Mouse (Mus musculus) thymus, postnatal 0 days (tissue): ENCODE measurements around the gene Kcnq1. TPM values are rescaled to one million over a fixed set of nuclear protein-coding genes. Genes with fewer than 3 reads are reported as not detected.
A peak's percentile ranks its signal among the peaks of the same experiment; 100 is the strongest.

Experiments used
- DNase-seq: peaks from one replicate; pipeline ENCODE4 v3.0.0-alpha.2; 2015; ENCODE audit warnings: low spot score
- polyA plus RNA-seq: library from polyadenylated mRNA; unstranded; fragments of >200 nt; fragmentation: Nextera tagmentation; extraction: Ambion mirVana; gene quantifications from 2 replicates; pipeline ENCODE4 v1.2.1, GENCODE M21; 2015

Kcnq1 gene
- polyA plus RNA-seq, 1 experiment from 2014 or later = 0.29 TPM

DNA sequence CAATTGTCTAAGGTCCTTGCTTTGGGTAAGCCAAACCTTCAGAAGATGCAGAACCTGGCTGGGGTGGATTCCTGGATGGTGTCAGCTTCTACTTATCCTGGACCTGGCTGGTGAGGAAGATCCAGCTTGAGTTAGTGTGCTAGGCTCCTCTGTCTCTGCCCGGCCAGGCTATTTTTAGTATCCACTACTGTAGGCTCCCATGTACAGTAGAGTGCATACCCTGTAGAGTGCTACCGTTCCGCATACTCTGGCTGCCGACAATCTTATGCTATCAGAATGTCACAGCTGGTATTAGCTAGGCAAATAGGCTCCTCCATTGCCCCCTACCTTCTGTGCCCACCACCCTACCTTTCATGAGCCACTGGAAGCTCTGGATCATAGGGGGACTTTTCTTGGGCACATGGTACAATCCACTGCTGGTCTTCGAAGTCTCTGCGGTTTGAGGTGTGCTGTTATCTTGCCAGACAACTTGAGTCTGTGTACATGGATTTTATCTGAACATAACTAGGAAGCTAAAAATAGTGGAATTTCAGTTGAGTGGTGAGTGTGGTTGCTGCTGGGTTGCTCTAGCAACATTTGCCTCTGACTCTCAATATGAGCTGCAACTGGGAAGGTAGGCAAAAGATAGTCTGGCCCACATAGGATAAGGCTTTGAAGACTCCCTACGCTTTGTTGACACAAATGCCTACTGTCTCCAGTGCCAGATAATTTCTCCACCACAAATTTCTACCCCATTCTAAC lies 258.1 kb downstream of the Kcnq1 start:
- DNase-seq = no peak

DNA sequence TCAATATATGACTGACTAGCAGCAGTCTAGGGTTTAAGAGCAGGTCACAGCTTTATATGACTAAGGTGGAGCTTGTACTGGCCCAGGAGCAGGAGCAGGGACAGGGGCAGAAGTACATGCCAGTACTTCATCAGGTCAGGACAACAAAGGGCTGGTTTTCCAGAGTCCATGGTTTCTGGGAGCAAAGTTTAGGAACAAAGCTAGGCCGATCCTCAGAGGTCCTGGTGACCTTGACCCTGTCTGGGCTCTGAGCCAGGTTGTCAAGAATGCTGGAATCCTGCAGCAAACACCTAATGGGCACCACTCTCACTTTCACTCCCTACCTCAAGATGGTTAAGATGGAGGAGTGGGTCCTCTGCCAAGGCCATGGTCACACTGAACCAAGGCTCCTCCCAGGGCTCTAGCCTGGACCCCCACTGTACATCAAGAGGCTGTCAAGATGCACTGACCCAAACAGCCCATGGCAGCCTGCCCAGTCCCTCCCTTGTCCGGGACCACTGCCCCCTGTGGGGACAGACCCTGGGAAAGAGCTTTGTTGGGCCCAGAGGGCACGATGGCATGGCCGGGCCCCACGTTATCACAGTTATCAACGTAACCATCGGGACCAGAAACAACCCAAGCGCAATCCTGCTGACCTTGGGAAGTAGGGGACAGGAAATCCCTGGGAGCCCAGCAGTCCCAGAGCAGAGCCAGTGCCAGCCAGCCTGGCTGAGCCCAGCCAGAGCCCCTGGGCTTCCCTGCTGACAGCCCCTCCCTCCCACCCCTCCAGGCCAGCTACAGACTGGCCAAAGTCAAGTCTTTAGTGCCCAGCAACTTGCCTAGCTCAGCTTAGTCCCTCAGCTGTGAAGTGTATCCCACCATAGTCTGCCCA lies 259.0 kb downstream of the Kcnq1 start:
- no peak for DNase-seq

DNA sequence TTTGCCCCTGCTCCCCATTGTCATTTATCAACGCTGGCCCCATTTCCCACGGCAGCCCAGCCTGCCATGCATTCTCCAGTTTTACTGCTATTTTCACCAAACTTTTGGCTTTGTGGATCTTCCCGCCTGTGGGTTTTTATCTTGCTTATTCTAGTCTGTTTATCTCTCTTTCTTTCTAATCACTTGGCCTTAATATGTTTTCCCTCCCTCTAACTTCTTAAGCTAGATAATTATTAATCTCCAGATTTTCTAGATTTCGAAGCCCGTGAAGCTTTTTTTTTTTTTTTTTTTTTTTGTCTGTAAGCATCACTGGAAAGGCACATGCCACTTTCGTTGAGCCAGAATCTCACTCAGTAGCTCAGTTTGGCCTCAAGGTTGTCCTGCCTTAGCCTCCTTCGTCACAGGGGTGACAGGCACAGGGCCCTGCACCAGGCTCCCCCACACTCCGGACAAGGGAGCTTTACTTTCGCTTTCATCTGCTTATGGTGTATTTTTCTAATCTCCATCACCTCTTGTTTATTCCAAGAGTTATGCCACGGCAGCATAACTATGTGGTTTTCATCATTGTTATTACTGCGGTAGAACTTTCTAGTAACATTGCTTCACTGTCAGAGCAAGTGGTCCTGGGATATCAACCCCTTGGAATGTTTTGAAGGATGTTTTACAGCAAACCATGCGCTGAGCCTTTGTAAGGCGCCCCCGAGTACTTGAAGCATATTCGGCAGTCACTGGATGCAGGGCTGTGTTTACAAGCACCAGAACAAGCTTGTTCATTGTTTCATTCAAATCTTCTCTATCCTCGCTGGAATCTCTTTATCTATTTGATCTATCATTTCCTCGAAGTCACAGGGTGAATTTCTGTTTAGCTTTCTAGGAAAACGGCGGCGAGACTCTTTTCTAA lies 261.5 kb downstream of the Kcnq1 start:
- no peak for DNase-seq

DNA sequence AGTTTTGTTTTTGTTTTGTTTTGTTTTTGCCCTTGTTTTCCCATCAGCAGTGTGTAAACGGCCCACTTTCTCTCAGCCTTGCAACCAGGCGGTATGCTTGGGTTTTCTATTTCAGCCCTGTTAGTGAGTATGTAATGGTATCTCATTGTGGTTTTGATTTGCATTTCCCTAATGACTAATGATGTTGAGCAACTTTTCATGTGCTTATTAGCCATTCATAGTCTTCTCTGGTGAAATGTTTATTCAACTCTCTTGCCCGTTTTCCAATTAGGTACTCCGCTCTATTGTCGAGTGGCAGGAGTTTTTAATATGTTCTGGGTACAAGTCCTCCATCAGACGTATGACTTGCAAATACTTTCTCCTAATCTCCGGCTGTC lies 262.1 kb downstream of the Kcnq1 start:
- DNase-seq = no peak

GRCm38 (mm10) chr7:143371336-143371735 lies 265.2 kb downstream of the Kcnq1 start:
- DNase-seq = no peak

GRCm38 (mm10) chr7:143373265-143373664 lies 267.1 kb downstream of the Kcnq1 start:
- DNase-seq = no peak

GRCm38 (mm10) chr7:143375945-143376344 lies 269.8 kb downstream of the Kcnq1 start:
- DNase-seq = no peak

DNA sequence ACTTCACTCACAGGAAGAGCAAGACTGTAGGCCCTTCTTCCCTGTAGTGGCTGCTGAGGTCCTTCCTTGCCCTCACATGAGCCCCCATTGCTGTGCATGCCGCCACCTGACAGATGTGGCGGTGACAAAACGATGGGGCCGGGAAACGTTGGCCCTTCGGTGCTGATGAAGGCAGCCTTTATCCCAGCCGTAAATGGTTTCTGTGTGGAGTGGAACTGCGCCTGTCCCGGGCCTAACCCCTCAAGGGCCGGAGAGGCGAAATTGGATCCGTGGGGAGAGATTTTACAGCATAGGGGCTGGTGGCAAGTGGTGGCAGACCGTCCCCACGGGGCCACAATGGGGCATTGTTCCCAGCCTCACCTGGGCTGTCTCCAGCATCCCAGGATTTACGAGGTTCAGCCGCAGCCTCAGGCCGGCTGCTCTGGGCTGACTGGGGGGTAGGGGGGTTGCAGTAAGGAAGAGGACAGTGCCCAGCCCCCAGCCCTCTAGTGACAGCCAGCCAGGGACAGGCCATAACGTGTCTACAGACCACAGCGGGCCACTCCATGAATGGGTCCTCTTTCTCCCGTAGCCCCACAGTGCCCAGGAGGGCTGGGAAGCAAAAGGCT lies 274.4 kb downstream of the Kcnq1 start:
- DNase-seq = no peak

DNA sequence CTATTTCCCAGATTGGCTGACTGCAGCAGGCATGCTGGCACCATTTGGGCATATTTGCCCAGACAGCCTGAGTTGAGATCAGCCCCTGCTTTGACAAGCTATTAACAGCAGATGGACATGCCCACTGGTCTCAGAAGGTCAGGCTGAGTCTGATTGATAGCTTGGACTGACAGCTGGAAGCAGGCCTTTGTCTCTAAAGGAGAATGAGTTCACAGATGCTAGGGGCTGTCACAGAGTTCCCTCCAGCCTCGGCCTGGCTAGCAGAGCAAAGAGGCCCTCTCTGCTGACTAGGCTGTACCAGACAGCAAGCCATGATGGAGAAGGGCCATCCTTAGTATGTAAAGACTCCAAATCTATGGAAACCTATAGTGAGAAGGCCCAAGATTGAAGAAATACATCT lies 280.5 kb downstream of the Kcnq1 start:
- no peak for DNase-seq

DNA sequence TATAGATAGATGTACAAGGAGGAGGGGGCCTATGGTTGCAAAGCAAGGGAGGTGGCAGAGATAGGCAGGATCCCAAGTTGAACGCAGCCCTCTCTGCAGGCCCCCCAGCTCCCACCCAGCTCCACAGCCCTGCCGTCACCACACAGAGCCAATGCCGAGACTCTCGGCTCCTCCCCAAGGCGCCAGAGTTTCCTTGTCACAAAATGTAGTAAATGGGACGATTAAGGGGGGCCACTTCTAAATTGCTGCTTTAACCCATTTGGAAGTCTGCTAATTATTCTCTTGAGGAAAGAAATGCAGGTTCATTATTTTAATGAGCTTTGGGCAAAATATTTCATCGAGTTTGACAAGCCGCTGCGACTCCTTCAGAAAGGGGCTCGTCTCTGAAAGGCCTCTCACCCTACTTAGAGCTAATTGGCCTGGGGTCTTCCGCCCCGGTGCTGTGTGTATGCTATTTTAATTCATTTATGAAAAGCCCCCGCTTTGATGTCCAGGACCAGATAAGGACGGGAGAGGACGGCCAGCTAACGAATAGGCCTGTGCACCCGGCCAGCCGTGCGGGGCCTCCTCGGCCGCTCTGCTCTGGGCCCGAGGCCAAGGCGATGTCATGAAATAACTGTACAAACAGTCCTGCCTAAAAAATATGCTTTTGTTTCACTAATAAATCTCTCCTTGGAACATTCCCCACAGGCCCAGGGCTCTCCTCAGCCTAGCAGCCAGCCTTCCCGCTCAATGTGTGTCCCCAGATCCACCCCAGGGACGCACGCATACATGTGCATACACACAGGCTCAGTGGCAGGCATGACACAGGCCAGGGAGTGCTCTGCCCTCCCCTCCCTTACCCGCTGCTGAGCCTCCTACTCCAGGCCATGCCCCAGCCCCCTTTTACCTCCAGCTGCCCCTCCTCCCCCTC lies 282.9 kb downstream of the Kcnq1 start:
- no peak for DNase-seq

GRCm38 (mm10) chr7:143389860-143390259 lies 283.7 kb downstream of the Kcnq1 start:
- DNase-seq = no peak

DNA sequence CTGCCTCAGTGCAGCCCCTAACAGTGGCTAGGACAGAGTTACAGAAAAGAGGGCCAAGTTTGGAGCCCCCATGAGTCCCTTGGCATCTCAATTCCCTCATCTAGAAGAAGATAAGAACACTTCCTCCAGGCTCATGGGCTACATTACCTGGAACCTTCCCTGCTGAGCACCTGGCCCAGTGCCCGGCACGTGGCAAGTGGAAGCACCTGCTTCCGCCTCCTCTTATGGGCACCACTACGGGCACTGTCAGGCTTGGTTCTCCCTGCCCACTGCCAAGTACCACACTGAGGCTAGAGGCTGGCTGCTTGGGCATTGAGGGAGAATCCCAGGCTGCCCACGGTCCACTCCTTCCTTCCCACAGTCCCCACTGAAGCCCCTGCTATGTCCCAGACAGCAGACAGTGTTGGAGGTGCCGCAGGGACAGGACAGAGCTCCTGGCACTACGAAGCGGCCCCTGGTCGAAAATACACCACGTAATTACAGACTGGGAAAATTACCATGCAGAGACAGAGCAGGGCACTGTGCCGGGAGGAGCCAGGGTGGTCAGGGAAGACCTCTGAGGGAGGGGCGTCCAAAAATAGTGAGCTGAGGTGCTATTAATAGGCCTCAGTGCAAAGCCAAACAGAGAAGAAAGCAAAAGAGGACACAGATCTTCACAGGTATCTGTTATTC lies 284.3 kb downstream of the Kcnq1 start:
- DNase-seq = no peak

GRCm38 (mm10) chr7:143395113-143395563 lies 289.0 kb downstream of the Kcnq1 start:
- DNase-seq = no peak

DNA sequence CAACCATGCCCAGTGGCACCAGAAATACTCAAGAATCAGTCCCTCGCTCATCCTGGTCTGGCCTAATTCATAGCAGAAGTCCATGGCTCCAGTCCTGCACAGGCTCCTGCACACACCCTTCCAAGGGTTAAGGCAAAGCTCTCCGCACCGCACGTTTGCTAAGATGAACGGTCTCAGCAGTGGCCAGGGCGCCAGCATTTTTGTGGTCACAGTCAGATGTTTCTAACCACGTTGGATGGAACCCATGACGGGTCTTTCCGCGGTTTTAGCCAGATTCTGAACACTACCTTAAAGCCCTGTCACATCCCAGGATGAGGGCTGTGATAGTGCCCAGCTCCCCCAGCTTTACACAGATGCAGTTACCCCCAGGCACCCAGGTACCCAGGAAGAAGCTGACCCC lies 293.6 kb downstream of the Kcnq1 start:
- DNase-seq = no peak

- DNase-seq = no peak
These were observed 294.4 kb downstream of the Kcnq1 start for GRCm38 (mm10) chr7:143400599-143400998.

- DNase-seq = no peak
These were observed 295.4 kb downstream of the Kcnq1 start for GRCm38 (mm10) chr7:143401429-143402016.

- peak; percentile 79 for DNase-seq
These were observed 298.1 kb downstream of the Kcnq1 start for GRCm38 (mm10) chr7:143404296-143404695.

DNA sequence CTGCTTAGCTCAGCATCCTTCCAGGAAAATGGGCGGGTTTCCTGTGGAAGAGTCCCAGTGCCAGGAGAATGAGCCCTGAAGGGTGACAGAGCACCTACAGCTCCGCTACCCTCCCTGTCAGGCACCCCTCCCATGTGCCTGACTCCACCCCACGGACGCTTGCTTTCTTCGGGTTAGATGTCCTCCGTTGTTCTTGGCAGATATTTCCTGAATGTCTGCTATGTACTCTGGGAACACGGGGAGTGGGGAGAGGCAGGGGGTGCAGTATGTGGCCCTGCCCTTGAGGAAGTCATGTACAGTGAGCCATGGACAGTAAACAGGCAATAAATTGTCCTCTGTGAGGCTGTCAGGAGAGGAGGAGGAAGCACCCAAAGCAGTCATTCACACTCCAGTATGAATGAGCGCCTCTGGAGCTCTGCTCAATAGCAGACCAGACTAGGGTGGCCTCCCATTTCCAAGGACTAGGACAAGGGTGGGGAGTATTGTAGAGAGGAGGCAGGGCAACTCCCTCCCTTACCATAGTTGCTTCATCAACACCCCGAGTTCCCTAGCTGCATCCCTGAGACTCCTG lies 301.9 kb downstream of the Kcnq1 start:
- DNase-seq = no peak

DNA sequence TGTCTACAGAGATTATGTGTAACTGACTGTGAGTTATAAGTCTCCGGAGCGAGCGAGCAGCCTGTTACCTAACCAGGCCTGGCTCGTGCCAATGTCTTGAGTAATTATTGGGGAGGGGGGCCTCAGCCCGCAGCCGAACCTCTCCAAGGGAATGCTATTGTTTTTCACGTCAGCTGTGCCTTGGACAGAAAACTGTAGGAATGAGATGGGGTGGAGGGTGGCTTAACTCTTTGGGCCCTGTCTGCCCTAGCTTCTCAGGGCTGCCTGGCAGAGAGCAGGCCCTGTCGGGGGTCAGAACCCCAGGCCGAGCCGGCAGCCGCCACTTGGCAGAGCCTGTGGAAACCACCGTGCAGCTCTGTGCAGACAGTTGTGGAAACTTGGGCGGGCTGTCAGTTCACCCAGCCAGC lies 302.5 kb downstream of the Kcnq1 start:
- DNase-seq = no peak
